Mouse (Mus musculus) CH12.LX (cell line): ENCODE data around the gene Il6st. TPM values are rescaled to one million over a fixed set of nuclear protein-coding genes. Genes with fewer than 3 reads are reported as not detected.

Experiments used
- DNase-seq: peaks from one replicate; pipeline ENCODE4 v3.0.0-alpha.2; 2013; ENCODE audit errors: extremely low read depth
- H3K27ac ChIP-seq: 2 replicates; pipeline ENCODE4 v1.5.1; 2012; ENCODE audit warnings: low read depth, mild to moderate bottlenecking, control low read depth, moderate library complexity; ENCODE audit not compliant: insufficient read depth
- H3K27me3 ChIP-seq: replicated peaks from 2 replicates; pipeline ENCODE3; 2012; ENCODE audit warnings: inconsistent platforms
- H3K36me3 ChIP-seq, 2 experiments: replicated peaks in 1 of 2; 2 replicates each; pipeline versions ENCODE3 to v1.6.1; 2012; ENCODE audit warnings: inconsistent platforms in 1 of 2, low read length in 1 of 2, mild to moderate bottlenecking in 1 of 2, mixed read lengths in 1 of 2, moderate library complexity in 1 of 2; ENCODE audit not compliant: control insufficient read depth in 1 of 2, insufficient read depth in 1 of 2
- H3K4me1 ChIP-seq, 2 experiments: 2 replicates each; pipeline ENCODE4 v1.6.1; 2012; ENCODE audit warnings: inconsistent platforms in 1 of 2, moderate library complexity in 1 of 2; ENCODE audit not compliant: insufficient read depth in 2 of 2, control insufficient read depth in 1 of 2
- H3K4me2 ChIP-seq: 2 replicates; pipeline ENCODE4 v1.6.1; 2012; ENCODE audit warnings: low read depth, mild to moderate bottlenecking, control low read depth; ENCODE audit not compliant: poor library complexity, insufficient read depth, severe bottlenecking
- H3K4me3 ChIP-seq, 3 experiments: fragments of 150-350 bp in 1 of 3; sonication (generic) in 1 of 3; replicated peaks in 1 of 3; 2 replicates each; pipeline versions ENCODE3 to v1.5.1; 2011 to 2012; ENCODE audit warnings: low read depth in 2 of 3, low read length in 2 of 3, mild to moderate bottlenecking in 2 of 3, moderate library complexity in 2 of 3, control low read depth in 1 of 3, improper control_type of control experiment in 1 of 3, inconsistent platforms in 1 of 3, mixed read lengths in 1 of 3; ENCODE audit not compliant: poor library complexity in 1 of 3
- H3K79me2 ChIP-seq: replicated peaks from 2 replicates; pipeline ENCODE4 v1.6.1; 2012; ENCODE audit warnings: mild to moderate bottlenecking, moderate library complexity; ENCODE audit not compliant: control insufficient read depth, poor library complexity, insufficient read depth, severe bottlenecking; ENCODE audit errors: extremely low read depth
- H3K9ac ChIP-seq: 2 replicates; pipeline ENCODE4 v1.6.1; 2012; ENCODE audit warnings: low read depth, mild to moderate bottlenecking, control low read depth, moderate library complexity; ENCODE audit not compliant: insufficient read depth
- H3K9me3 ChIP-seq: replicated peaks from 2 replicates; pipeline ENCODE3; 2012; ENCODE audit warnings: low read length, inconsistent platforms, mixed read lengths
- BHLHE40 ChIP-seq: IDR thresholded peaks from 2 replicates; pipeline ENCODE4 v1.6.1; 2011; ENCODE audit warnings: mild to moderate bottlenecking, low read depth, low read length, improper control_type of control experiment
- CHD1 ChIP-seq: IDR thresholded peaks from 2 replicates; pipeline ENCODE4 v1.6.1; 2012; ENCODE audit warnings: low read depth, low read length, improper control_type of control experiment, inconsistent platforms
- CHD2 ChIP-seq: IDR thresholded peaks from 2 replicates; pipeline ENCODE4 v1.6.1; 2011; ENCODE audit warnings: low read length, improper control_type of control experiment
- CTCF ChIP-seq, 2 experiments: IDR thresholded peaks in 1 of 2; conservative IDR thresholded peaks in 1 of 2; 2 replicates each; pipeline ENCODE4 v1.5.1; 2011 to 2012; ENCODE audit warnings: low read depth in 2 of 2, low read length in 2 of 2, improper control_type of control experiment in 1 of 2, inconsistent platforms in 1 of 2, mild to moderate bottlenecking in 1 of 2, moderate library complexity in 1 of 2
- E2F4 ChIP-seq: IDR thresholded peaks from 2 replicates; pipeline ENCODE4 v1.6.1; 2011; ENCODE audit warnings: low read depth, low read length, improper control_type of control experiment; ENCODE audit not compliant: insufficient replicate concordance
- ELF1 ChIP-seq: IDR thresholded peaks from 2 replicates; pipeline ENCODE4 v1.6.1; 2014; ENCODE audit warnings: low read depth, mild to moderate bottlenecking, inconsistent platforms, low read length, improper control_type of control experiment
- EP300 ChIP-seq: IDR thresholded peaks from 2 replicates; pipeline ENCODE4 v1.6.1; 2011; ENCODE audit warnings: low read length, improper control_type of control experiment
- GABPA ChIP-seq: IDR thresholded peaks from 2 replicates; pipeline ENCODE4 v1.6.1; 2012; ENCODE audit warnings: low read depth, low read length, improper control_type of control experiment, inconsistent platforms; ENCODE audit not compliant: insufficient replicate concordance
- HCFC1 ChIP-seq: IDR thresholded peaks from 2 replicates; pipeline ENCODE4 v1.6.1; 2012; ENCODE audit warnings: low read depth, mild to moderate bottlenecking, inconsistent platforms, low read length, improper control_type of control experiment
- JUN ChIP-seq: IDR thresholded peaks from 2 replicates; pipeline ENCODE4 v1.6.1; 2011; ENCODE audit warnings: low read depth, mild to moderate bottlenecking, low read length, improper control_type of control experiment, moderate library complexity; ENCODE audit not compliant: insufficient read depth
- JUND ChIP-seq: conservative IDR thresholded peaks from 2 replicates; pipeline ENCODE4 v1.6.1; 2011; ENCODE audit warnings: low read depth, low read length, improper control_type of control experiment
- KAT2A ChIP-seq: IDR thresholded peaks from 2 replicates; pipeline ENCODE4 v1.6.1; 2012; ENCODE audit warnings: low read length, improper control_type of control experiment, inconsistent platforms; ENCODE audit not compliant: insufficient replicate concordance
- MAX ChIP-seq: IDR thresholded peaks from 2 replicates; pipeline ENCODE4 v1.6.1; 2011; ENCODE audit warnings: low read length, improper control_type of control experiment
- MEF2A ChIP-seq: IDR thresholded peaks from 2 replicates; pipeline ENCODE4 v1.6.1; 2014; ENCODE audit warnings: low read depth, mild to moderate bottlenecking, inconsistent platforms, low read length, improper control_type of control experiment, borderline replicate concordance
- PAX5 ChIP-seq: IDR thresholded peaks from 2 replicates; pipeline ENCODE4 v1.6.1; 2012; ENCODE audit warnings: low read length, inconsistent platforms, mixed read lengths
- POLR2AphosphoS2 ChIP-seq: IDR thresholded peaks from 2 replicates; pipeline ENCODE4 v1.6.1; 2011; ENCODE audit warnings: low read depth, low read length, improper control_type of control experiment
- RAD21 ChIP-seq: IDR thresholded peaks from 2 replicates; pipeline ENCODE4 v1.6.1; 2011; ENCODE audit warnings: low read depth, mild to moderate bottlenecking, low read length, improper control_type of control experiment, moderate library complexity
- SIN3A ChIP-seq: IDR thresholded peaks from 2 replicates; pipeline ENCODE4 v1.6.1; 2012; ENCODE audit warnings: low read length, improper control_type of control experiment, inconsistent platforms
- TBP ChIP-seq: conservative IDR thresholded peaks from 2 replicates; pipeline ENCODE4 v1.6.1; 2011; ENCODE audit warnings: low read depth, low read length, improper control_type of control experiment
- TCF12 ChIP-seq: IDR thresholded peaks from 2 replicates; pipeline ENCODE4 v1.6.1; 2014; ENCODE audit warnings: low read depth, mild to moderate bottlenecking, inconsistent platforms, low read length, improper control_type of control experiment
- UBTF ChIP-seq: IDR thresholded peaks from 2 replicates; pipeline ENCODE4 v1.6.1; 2012; ENCODE audit warnings: low read depth, mild to moderate bottlenecking, inconsistent platforms, low read length, improper control_type of control experiment, moderate library complexity
- ZC3H11A ChIP-seq: IDR thresholded peaks from 2 replicates; pipeline ENCODE4 v1.6.1; 2012; ENCODE audit warnings: low read depth, mild to moderate bottlenecking, inconsistent platforms, low read length, improper control_type of control experiment
- ZMIZ1 ChIP-seq: IDR thresholded peaks from 2 replicates; pipeline ENCODE4 v1.6.1; 2012; ENCODE audit warnings: low read depth, mild to moderate bottlenecking, inconsistent platforms, low read length, improper control_type of control experiment
- dilution Hi-C: fragments of 300-500 bp; cut with MboI; formaldehyde crosslinking; loops from 2 replicates; pipeline ENCODE4 v1.14.3; 2020; ENCODE audit warnings: low sequenced_read_pairs; ENCODE audit not compliant: extremely low pct_unique_long_range_greater_than_20kb, extremely low pct_ligation_motif_present
- in situ Hi-C: fragments of 300-500 bp; cut with MboI; formaldehyde crosslinking; loops from 3 replicates; pipeline ENCODE4 v1.14.3; 2019; ENCODE audit warnings: low sequenced_read_pairs, low pct_ligation_motif_present, low pct_unique_long_range_greater_than_20kb, mixed read lengths
- polyA plus RNA-seq: library from polyadenylated mRNA; unstranded; fragments of >175 nt; gene quantifications from 2 replicates; pipeline ENCODE4 v1.2.1, GENCODE M21; 2012; ENCODE audit warnings: low read depth; ENCODE audit not compliant: insufficient read length
- total RNA-seq, 2 experiments: library from RNA; depleted of rRNA; stranded (reverse); fragments of 300-350 nt in 1 of 2; fragments of >200 nt in 1 of 2; gene quantifications; 2 replicates each; pipeline ENCODE4 v1.2.3; 2012 to 2014

The Il6st gene
- total and polyA plus RNA-seq, 3 experiments = 3.5 to 7.6 (median 5.7) TPM

DNA sequence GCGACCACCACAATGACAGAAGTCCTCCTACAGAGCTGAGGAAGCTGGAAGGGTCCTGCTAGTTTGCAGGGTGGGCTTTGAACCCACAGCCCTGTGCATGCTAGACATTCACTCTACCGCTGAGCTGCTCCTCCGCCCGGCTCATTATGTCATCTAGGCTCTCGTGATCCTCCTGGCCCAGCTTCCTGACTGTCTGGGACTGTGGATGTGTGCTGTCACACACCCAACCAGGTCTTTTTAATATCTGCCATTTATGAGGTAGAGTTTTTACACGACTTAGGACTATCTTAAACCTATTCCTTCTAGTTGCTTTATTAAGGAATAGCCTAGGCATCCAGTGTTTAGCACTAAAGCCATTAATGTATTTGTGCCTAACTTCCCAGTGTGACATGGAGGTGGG is 41.6 kb downstream of the Il6st start:
- Histone ChIP-seq H3K27me3 (no peaks in the 10 kb centered on the region), H3K9me3 (no peaks in the 10 kb centered on the region), H3K4me1 (peaks cover 0 to 9% of the 10 kb centered on the region in 2 experiments; a peak in 2 of 4 replicates), H3K9ac (no peak overlapping the region), H3K27ac (no peak overlapping the region), H3K36me3 (peaks cover 53 to 76% of the 10 kb centered on the region in 2 experiments), H3K79me2 (no peaks in the 10 kb centered on the region), H3K4me2 (no peak overlapping the region), H3K4me3 (no peak overlapping the region)
- dilution Hi-C loops = no loop called here
- TF ChIP-seq GABPA (no peak), TCF12 (no peak), CHD2 (no peak), BHLHE40 (no peak)
- DNase-seq = no peak
- in situ Hi-C loops = loop anchor here (5.0 to 10.0 kb wide), 2 partner anchors 71 to 198 kb away; no protein-coding TSS in a partner anchor

DNA sequence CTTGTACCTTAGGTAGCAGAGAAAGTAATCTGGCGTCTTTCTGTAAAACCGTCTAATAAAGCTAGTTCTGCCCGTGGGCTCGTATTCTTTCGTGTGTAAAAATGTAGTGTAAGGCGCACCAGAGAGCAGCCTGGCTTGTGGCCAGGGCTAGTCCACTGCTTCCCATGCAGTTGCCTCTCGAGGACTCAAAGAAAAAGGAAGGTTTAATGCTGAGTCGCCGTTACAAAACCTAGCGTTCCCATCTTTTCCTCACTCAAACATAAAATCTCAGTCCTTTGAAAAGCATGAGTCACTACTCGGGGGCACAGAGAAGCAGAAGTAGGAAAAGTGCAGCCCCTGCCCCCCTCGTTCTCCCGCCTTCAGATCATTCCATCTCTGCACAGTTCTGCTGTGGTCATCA is 42.9 kb downstream of the Il6st start:
- in situ Hi-C loops = loop anchor here (5.0 to 10.0 kb wide), 2 partner anchors 72 to 199 kb away; no protein-coding TSS in a partner anchor
- no peaks in the 10 kb centered on the region for H3K9me3 ChIP-seq
- H3K27me3 ChIP-seq = no peaks in the 10 kb centered on the region

DNA sequence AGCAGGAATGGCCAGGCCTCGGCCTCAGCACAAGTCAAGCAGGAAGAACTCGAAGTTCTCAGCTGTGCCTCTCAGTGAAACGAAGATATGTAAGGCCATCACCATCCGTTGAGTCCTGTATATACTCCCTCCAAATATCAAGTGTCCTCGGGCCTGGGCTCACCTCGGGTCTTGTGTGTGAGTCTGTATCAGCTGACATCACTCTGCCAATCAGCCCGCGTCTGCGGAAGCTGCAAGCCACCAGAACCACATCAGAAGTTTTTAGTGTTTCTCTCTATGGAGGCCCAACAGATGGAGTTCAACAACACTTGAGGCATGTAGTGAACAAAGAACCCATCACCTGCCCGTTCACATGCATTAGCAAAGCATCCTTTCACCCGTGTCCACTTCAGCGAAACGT is 43.8 kb downstream of the Il6st start:
- Histone ChIP-seq H3K9ac (no peak overlapping the region), H3K27ac (no peak overlapping the region), H3K4me1 (peaks cover 0 to 14% of the 10 kb centered on the region in 2 experiments; a peak in 2 of 4 replicates), H3K4me2 (no peak overlapping the region), H3K79me2 (no peaks in the 10 kb centered on the region), H3K27me3 (no peaks in the 10 kb centered on the region), H3K36me3 (peaks cover 37 to 57% of the 10 kb centered on the region in 2 experiments), H3K4me3 (no peak overlapping the region), H3K9me3 (no peaks in the 10 kb centered on the region)
- dilution Hi-C loops = no loop called here
- TF ChIP-seq MEF2A (no peak), E2F4 (no peak), CHD1 (no peak), ZC3H11A (no peak), POLR2AphosphoS2 (no peak), KAT2A (no peak), MAX (no peak), PAX5 (no peak), ELF1 (no peak), JUND (no peak), EP300 (no peak), ZMIZ1 (no peak), UBTF (no peak), TCF12 (no peak), HCFC1 (no peak)
- no peak for DNase-seq
- in situ Hi-C loops = loop anchor here (5.0 to 10.0 kb wide), 2 partner anchors 73 to 200 kb away; no protein-coding TSS in a partner anchor

More for the DNA sequence above, 42.9 kb downstream of the Il6st start:
- H3K4me1 ChIP-seq = peaks cover 0 to 14% of the 10 kb centered on the region in 2 experiments; a peak in 2 of 4 replicates
- H3K4me2 ChIP-seq = no peak overlapping the region
- no peak for DNase-seq
- no peak overlapping the region for H3K27ac ChIP-seq
- dilution Hi-C loops = no loop called here
- H3K9ac ChIP-seq = no peak overlapping the region
- TF ChIP-seq TBP (no peak), HCFC1 (no peak), ZMIZ1 (no peak), CTCF (conservative IDR thresholded peaks at IDR 0.05 in 1 of 2, IDR thresholded peaks at IDR 0.05 in 1 of 2; ENCODE audit: low read depth in 2 of 2, low read length in 2 of 2) (no peak), RAD21 (no peak), GABPA (no peak), JUN (no peak), SIN3A (no peak), JUND (no peak), MEF2A (no peak)
- H3K79me2 ChIP-seq = no peaks in the 10 kb centered on the region
- H3K4me3 ChIP-seq = no peak overlapping the region
- peaks cover 41 to 63% of the 10 kb centered on the region in 2 experiments for H3K36me3 ChIP-seq
